Mouse (Mus musculus) splenic B cell, adult 2 months (primary cell): ENCODE data around the gene Cdkal1.

Experiments
- DNase-seq: peaks from one replicate; pipeline ENCODE4 v3.0.0-alpha.2; 2011; ENCODE audit warnings: low read depth, low spot score
- H3K27me3 ChIP-seq: 2 replicates; pipeline ENCODE4 v1.6.1; 2012; ENCODE audit warnings: mild to moderate bottlenecking, low read length, moderate library complexity, mixed read lengths; ENCODE audit not compliant: control insufficient read depth, poor library complexity, insufficient read depth, severe bottlenecking
- H3K36me3 ChIP-seq: 2 replicates; pipeline ENCODE4 v1.6.1; 2012; ENCODE audit warnings: mild to moderate bottlenecking, low read length, moderate library complexity, mixed read lengths; ENCODE audit not compliant: control insufficient read depth, poor library complexity, insufficient read depth, severe bottlenecking

Cdkal1 gene

GRCm38 (mm10) chr13:29792112-29792511 lies 63.4 kb downstream of the Cdkal1 start:
- DNase-seq = no peak
- H3K36me3 ChIP-seq = no peaks in the 10 kb centered on the region
- no peaks in the 10 kb centered on the region for H3K27me3 ChIP-seq

- H3K27me3 ChIP-seq = no peaks in the 10 kb centered on the region
- H3K36me3 ChIP-seq = no peaks in the 10 kb centered on the region
- no peak for DNase-seq
Observed at GRCm38 (mm10) chr13:29791439-29791838, 64.0 kb downstream of the Cdkal1 start.

GRCm38 (mm10) chr13:29786984-29787383 lies 68.5 kb downstream of the Cdkal1 start:
- DNase-seq = no peak
- H3K36me3 ChIP-seq = no peaks in the 10 kb centered on the region
- H3K27me3 ChIP-seq = no peaks in the 10 kb centered on the region

GRCm38 (mm10) chr13:29784894-29785293 lies 70.6 kb downstream of the Cdkal1 start:
- H3K27me3 ChIP-seq = no peaks in the 10 kb centered on the region

GRCm38 (mm10) chr13:29781332-29781731 lies 74.1 kb downstream of the Cdkal1 start:
- no peaks in the 10 kb centered on the region for H3K36me3 ChIP-seq
- no peaks in the 10 kb centered on the region for H3K27me3 ChIP-seq
- no peak for DNase-seq

More at GRCm38 (mm10) chr13:29784894-29785293, 70.6 kb downstream of the Cdkal1 start:
- no peak for DNase-seq
- H3K36me3 ChIP-seq = no peaks in the 10 kb centered on the region

GRCm38 (mm10) chr13:29780713-29781112 lies 74.8 kb downstream of the Cdkal1 start:
- DNase-seq = no peak
- H3K36me3 ChIP-seq = no peaks in the 10 kb centered on the region
- H3K27me3 ChIP-seq = no peaks in the 10 kb centered on the region

- no peaks in the 10 kb centered on the region for H3K27me3 ChIP-seq
- H3K36me3 ChIP-seq = no peaks in the 10 kb centered on the region
- no peak for DNase-seq
Observed at GRCm38 (mm10) chr13:29779519-29779918, 76.0 kb downstream of the Cdkal1 start.

GRCm38 (mm10) chr13:29779116-29779515 lies 76.4 kb downstream of the Cdkal1 start:
- no peak for DNase-seq
- H3K27me3 ChIP-seq = no peaks in the 10 kb centered on the region
- H3K36me3 ChIP-seq = no peaks in the 10 kb centered on the region

- H3K27me3 ChIP-seq = no peaks in the 10 kb centered on the region
- H3K36me3 ChIP-seq = no peaks in the 10 kb centered on the region
- DNase-seq = no peak
Observed at GRCm38 (mm10) chr13:29778124-29778523, 77.3 kb downstream of the Cdkal1 start.

GRCm38 (mm10) chr13:29777225-29777624 lies 78.2 kb downstream of the Cdkal1 start:
- no peaks in the 10 kb centered on the region for H3K36me3 ChIP-seq
- no peak for DNase-seq
- no peaks in the 10 kb centered on the region for H3K27me3 ChIP-seq

- no peaks in the 10 kb centered on the region for H3K27me3 ChIP-seq
- no peaks in the 10 kb centered on the region for H3K36me3 ChIP-seq
- DNase-seq = no peak
Observed at GRCm38 (mm10) chr13:29775603-29776230, 79.8 kb downstream of the Cdkal1 start.

- H3K27me3 ChIP-seq = no peaks in the 10 kb centered on the region
- no peaks in the 10 kb centered on the region for H3K36me3 ChIP-seq
- DNase-seq = no peak
Observed at GRCm38 (mm10) chr13:29773563-29773962, 81.9 kb downstream of the Cdkal1 start.

GRCm38 (mm10) chr13:29772970-29773369 lies 82.5 kb downstream of the Cdkal1 start:
- peak; percentile 19 for DNase-seq
- no peaks in the 10 kb centered on the region for H3K27me3 ChIP-seq
- H3K36me3 ChIP-seq = no peaks in the 10 kb centered on the region

- DNase-seq = peak; percentile 47
- Histone ChIP-seq H3K36me3 (no peaks in the 10 kb centered on the region), H3K27me3 (no peaks in the 10 kb centered on the region)
Observed at GRCm38 (mm10) chr13:29769647-29770436, 85.6 kb downstream of the Cdkal1 start.

- peak; percentile 39 for DNase-seq
Observed at GRCm38 (mm10) chr13:29768104-29768503, 87.4 kb downstream of the Cdkal1 start.

More at GRCm38 (mm10) chr13:29768104-29768503, 87.4 kb downstream of the Cdkal1 start:
- Histone ChIP-seq H3K36me3 (no peaks in the 10 kb centered on the region), H3K27me3 (no peaks in the 10 kb centered on the region)
